Comparison of ENCODE assay signal across 16 mouse cellular contexts in genomic region chr10:26664270-26664669, GRCm38 (mm10).
DNase-seq lines count a peak whose midpoint lies in the region; ATAC-seq lines count a peak whose summit lies in the region.
"Had no signal": no experiment of that assay in that cellular context is flagged by ENCODE, and none has a peak within 500 bp of the region (broad histone marks: within the 10 kb centered on the region; RNA-seq: fewer than 3 reads in every experiment).

No protein-coding gene starts in this region.

- peak; percentile 66 for DNase-seq in MEL-GATA-1-ER (ENCODE audit: extremely low read depth, low read depth)
- no peak for DNase-seq in layer of hippocampus, adult 11-12 months (ENCODE audit: low spot score)
- no peak for DNase-seq in frontal cortex, postnatal 10 days (ENCODE audit: low spot score in 2 of 2)
- DNase-seq: adrenal gland, adult 2 months; adrenal gland, postnatal 10 days; adrenal gland, postnatal 25 days; cerebellum, adult 11 months; cerebellum, adult 18-20 months; cerebellum, adult 8-10 months; cerebellum, adult 9-11 months; cerebellum, postnatal 14 days; embryo, embryonic 11 days had no signal

- ATAC-seq in granulocyte monocyte progenitor cell, adult 5-6 weeks (replicated peaks; ENCODE audit: poor library complexity, severe bottlenecking), result peak; percentile 89
- no peak for ATAC-seq in inflammation-experienced regulatory T-cells, adult 6 months
- ATAC-seq: forebrain, embryonic 14.5 days; forebrain, embryonic 16.5 days had no signal
